ENCODE assay signal across 8 mouse cellular contexts in genomic region chr10:42760329-42760728, GRCm38 (mm10). TPM values are rescaled to one million over a fixed set of nuclear protein-coding genes. Genes with fewer than 3 reads are reported as not detected.
A peak's percentile ranks its signal among the peaks of the same experiment; 100 is the strongest.
DNase-seq lines count a peak whose midpoint lies in the region; ATAC-seq and TF ChIP-seq lines count a peak whose summit lies in the region.

No protein-coding gene starts in this region.

- H3K9ac ChIP-seq in heart, embryonic 14.5 days (ENCODE audit: low read length) = no peak overlapping the region
- H3K9ac ChIP-seq in intestine, embryonic 16.5 days (ENCODE audit: low read depth, low read length) = no peak overlapping the region

- no peak overlapping the region for H3K27ac ChIP-seq in layer of hippocampus, adult 2 months
- H3K27ac ChIP-seq in heart, embryonic 14.5 days (replicated peaks in 1 of 2; ENCODE audit: control insufficient read depth in 1 of 2, insufficient read depth in 1 of 2, low read depth in 2 of 2, low read length in 2 of 2) = no peak overlapping the region
- H3K27ac ChIP-seq in intestine, embryonic 16.5 days (ENCODE audit: low read length) = no peak overlapping the region

- WGBS in heart, embryonic 14.5 days = 48% methylated on average over 8 of the region's 8 CpGs
- WGBS in intestine, embryonic 16.5 days = 61% methylated on average over 8 of the region's 8 CpGs

- no peaks in the 10 kb centered on the region for H3K36me3 ChIP-seq in heart, embryonic 14.5 days (ENCODE audit: control insufficient read depth, insufficient read depth, low read length)
- H3K36me3 ChIP-seq in intestine, embryonic 16.5 days (ENCODE audit: control insufficient read depth, insufficient read depth, low read length) = no peaks in the 10 kb centered on the region

- H3K9me3 ChIP-seq in heart, embryonic 14.5 days (ENCODE audit: control insufficient read depth, low read length) = no peaks in the 10 kb centered on the region
- no peaks in the 10 kb centered on the region for H3K9me3 ChIP-seq in intestine, embryonic 16.5 days (ENCODE audit: control insufficient read depth, low read length)

- H3K4me2 ChIP-seq in heart, embryonic 14.5 days (ENCODE audit: low read length) = peak overlapping the region; percentile 79; the same call in 1 of the 2 replicates
- H3K4me2 ChIP-seq in intestine, embryonic 16.5 days (ENCODE audit: low read depth, low read length) = no peak overlapping the region

- peak; percentile 15 for DNase-seq in cerebellum, adult 11 months
- DNase-seq in layer of hippocampus, adult 2 months (ENCODE audit: low spot score in 2 of 2) = no peak
- DNase-seq in layer of hippocampus, postnatal 14 days (ENCODE audit: low spot score in 2 of 2) = no peak
- DNase-seq in lung, postnatal 36 days = peak; percentile 31
- DNase-seq in c-Kit-positive CD71-positive TER-119-positive erythroid progenitor cells, embryonic 14.5 days (ENCODE audit: low spot score) = no peak

- no peaks in the 10 kb centered on the region for H3K27me3 ChIP-seq in heart, embryonic 14.5 days (ENCODE audit: control insufficient read depth, insufficient read depth, low read length)
- H3K27me3 ChIP-seq in intestine, embryonic 16.5 days (replicated peaks; ENCODE audit: control insufficient read depth, insufficient read depth, low read length) = no peaks in the 10 kb centered on the region

- peaks cover 4 to 23% of the 10 kb centered on the region in 2 experiments; a peak in 3 of 4 replicates for H3K4me1 ChIP-seq in heart, embryonic 14.5 days (ENCODE audit: control insufficient read depth in 2 of 2, insufficient read depth in 2 of 2, low read length in 2 of 2)
- peaks cover 20% of the 10 kb centered on the region for H3K4me1 ChIP-seq in intestine, embryonic 16.5 days (ENCODE audit: control insufficient read depth, insufficient read depth, low read length)

- TF ChIP-seq CTCF in layer of hippocampus, adult 2 months (conservative IDR thresholded peaks at IDR 0.05) = peak; percentile 48

- ATAC-seq in cerebellum, adult (ENCODE audit: insufficient number of reproducible peaks, low FRiP score, low TSS enrichment) = no peak
- ATAC-seq in heart, embryonic 14.5 days (ENCODE audit: insufficient number of reproducible peaks, insufficient read depth, low FRiP score, low read depth) = no peak
- ATAC-seq in intestine, embryonic 16.5 days = no peak

- H3K4me3 ChIP-seq in layer of hippocampus, adult 2 months = no peak overlapping the region
- H3K4me3 ChIP-seq in heart, embryonic 14.5 days (ENCODE audit: control insufficient read depth in 1 of 2, insufficient read depth in 1 of 2, low read depth in 1 of 2, low read length in 2 of 2) = no peak overlapping the region
- H3K4me3 ChIP-seq in intestine, embryonic 16.5 days (ENCODE audit: low read length) = no peak overlapping the region

RNA-seq across cellular contexts. Expression of gene Sec63, which starts 1.0 kb away (rescaled TPM):
- total RNA-seq in layer of hippocampus, adult 2 months (2021) = 10 to 100 TPM; 51.1 to 55.6 TPM
- 10 to 100 TPM; 40.9 to 43.0 TPM for total RNA-seq in layer of hippocampus, postnatal 14 days (2021)
- 14.3 and 15.3 TPM in 2 replicates for polyA plus RNA-seq in heart, embryonic 14.5 days (2014; fragmentation: Nextera tagmentation; extraction: Ambion mirVana)
- polyA plus RNA-seq in intestine, embryonic 16.5 days (2015; fragmentation: Nextera tagmentation; extraction: Ambion mirVana) = 22.3 and 25.9 TPM in 2 replicates

Comparison
In these comparisons a context has a peak if more than half of its experiments do, and no peak if none do; other contexts are left out.
1. DNase-seq: peak in cerebellum, adult 11 months (single experiment) and lung, postnatal 36 days (single experiment); none in layer of hippocampus, adult 2 months (0 of 2), layer of hippocampus, postnatal 14 days (0 of 2) and c-Kit-positive CD71-positive TER-119-positive erythroid progenitor cells, embryonic 14.5 days (single experiment).